In the genomic region with DNA sequence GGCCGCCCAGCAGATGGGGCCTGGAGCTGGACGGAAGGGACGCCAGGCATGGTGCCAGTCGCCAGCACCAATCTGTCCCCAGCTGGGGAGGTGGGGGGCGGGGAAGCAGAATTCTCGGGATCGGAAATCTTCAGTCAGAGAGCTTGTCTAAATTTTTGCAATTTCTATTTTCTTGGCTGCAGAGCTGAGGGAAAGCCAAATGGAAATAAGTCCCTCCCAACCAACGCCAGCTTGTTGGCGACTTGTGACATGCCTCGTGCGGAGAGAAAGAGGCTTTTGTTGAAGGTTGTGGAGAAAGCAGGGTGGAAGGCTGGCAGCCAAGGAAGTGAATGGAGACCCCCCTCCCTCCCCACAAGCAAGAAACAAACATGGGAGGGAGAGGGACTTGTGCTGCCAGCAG, we compare ENCODE assay signal across 9 mouse cellular contexts.
DNase-seq lines count a peak whose midpoint lies in the region; ATAC-seq lines count a peak whose summit lies in the region.
"Had no signal": no experiment of that assay in that cellular context is flagged by ENCODE, and none has a peak within 500 bp of the region (broad histone marks: within the 10 kb centered on the region; RNA-seq: fewer than 3 reads in every experiment).

No protein-coding gene starts in this region.

- ATAC-seq in frontal cortex, adult (ENCODE audit: low TSS enrichment): peak; percentile 38; the same call in 1 of the 2 replicates

- DNase-seq in layer of hippocampus, adult 11-12 months (ENCODE audit: low spot score): peak; percentile 38
- DNase-seq in layer of hippocampus, adult 9-10 months (ENCODE audit: low spot score): no peak
- peak; percentile 30 to 43 for DNase-seq in layer of hippocampus, postnatal 36 days
- peak; percentile 73 for DNase-seq in right cerebral cortex, postnatal 14 days
- DNase-seq in adrenal gland, postnatal 10 days: no peak
- no peak for DNase-seq in kidney, adult 9 months
- DNase-seq: adrenal gland, postnatal 25 days; heart, postnatal 36 days had no signal

Comparison
In these comparisons a context has a peak if more than half of its experiments do, and no peak if none do; other contexts are left out.
1. DNase-seq: peak in layer of hippocampus, adult 11-12 months (single experiment), layer of hippocampus, postnatal 36 days (2 of 2) and right cerebral cortex, postnatal 14 days (single experiment); none in layer of hippocampus, adult 9-10 months (single experiment), adrenal gland, postnatal 10 days (single experiment) and kidney, adult 9 months (single experiment).